Mouse (Mus musculus) megakaryocyte, adult 5-6 weeks (primary cell): ENCODE results near the gene Pym1. TPM values are rescaled to one million over a fixed set of nuclear protein-coding genes. Genes with fewer than 3 reads are reported as not detected.
"Not testable (repeated sequence)": the region's sequence is repeated elsewhere in the genome, so short reads cannot be mapped to it uniquely, and the experiment has no call there.

Experiments
- ATAC-seq: 2 replicates; pipeline ENCODE4 v1.8.0; 2016; ENCODE audit warnings: mild to moderate bottlenecking, inconsistent platforms; ENCODE audit not compliant: poor library complexity, severe bottlenecking
- total RNA-seq, 2 experiments: library from RNA; stranded (forward) in 1 of 2; stranded (reverse) in 1 of 2; fragments of 153-499, 151-499 nt in 1 of 2; fragments of 221-1000, 200-1000 nt in 1 of 2; gene quantifications; 2 replicates each; pipeline versions ENCODE4 v1.2.3 to v1.2.4; 2015 to 2017

Pym1 gene
- total RNA-seq (2015), result 22.0 and 25.0 TPM in 2 replicates
- total RNA-seq (2017), result 37.1 and 43.4 TPM in 2 replicates

- ATAC-seq, result peak; percentile 63
These were observed at the start of gene Pym1 for GRCm38 (mm10) chr10:128747646-128748251. Gene Pym1 (plus strand): TSS chr10:128747889.

GRCm38 (mm10) chr10:128699006-128699405 is 48.7 kb upstream of the Pym1 start:
- ATAC-seq, result no peak

GRCm38 (mm10) chr10:128699611-128700010 is 48.1 kb upstream of the Pym1 start:
- no peak for ATAC-seq

- ATAC-seq, result no peak
These were observed 47.0 kb upstream of the Pym1 start for GRCm38 (mm10) chr10:128700712-128701111.

- ATAC-seq, result peak; percentile 51
These were observed 45.2 kb upstream of the Pym1 start for GRCm38 (mm10) chr10:128702328-128703007.

- ATAC-seq, result peak; percentile 13
These were observed 43.8 kb upstream of the Pym1 start, which contains the start of gene Pmel for GRCm38 (mm10) chr10:128703895-128704294. Gene Pmel (plus strand): TSS chr10:128704195.

GRCm38 (mm10) chr10:128704491-128705316 is 43.0 kb upstream of the Pym1 start, which contains the start of gene Cdk2:
Gene Cdk2 (minus strand): TSS chr10:128705031.
- ATAC-seq, result peak; percentile 93

GRCm38 (mm10) chr10:128705317-128705693 is 42.4 kb upstream of the Pym1 start:
- ATAC-seq, result no peak

- ATAC-seq, result not testable (repeated sequence)
These were observed 36.4 kb upstream of the Pym1 start for GRCm38 (mm10) chr10:128711318-128711717.

- ATAC-seq, result peak; percentile 95
These were observed 31.8 kb upstream of the Pym1 start for GRCm38 (mm10) chr10:128715559-128716537.

GRCm38 (mm10) chr10:128725466-128725865 is 22.2 kb upstream of the Pym1 start:
- not testable (repeated sequence) for ATAC-seq

GRCm38 (mm10) chr10:128728059-128728458 is 19.6 kb upstream of the Pym1 start:
- ATAC-seq, result peak; percentile 90

GRCm38 (mm10) chr10:128731002-128731433 is 16.7 kb upstream of the Pym1 start:
- ATAC-seq, result peak; percentile 89

GRCm38 (mm10) chr10:128731992-128732391 is 15.7 kb upstream of the Pym1 start:
- no peak for ATAC-seq

GRCm38 (mm10) chr10:128737435-128737834 is 10.3 kb upstream of the Pym1 start:
- no peak for ATAC-seq

GRCm38 (mm10) chr10:128740296-128740695 is 7.4 kb upstream of the Pym1 start:
- no peak for ATAC-seq

GRCm38 (mm10) chr10:128742616-128743015 is 5.1 kb upstream of the Pym1 start:
- no peak for ATAC-seq

GRCm38 (mm10) chr10:128743235-128743634 is 4.5 kb upstream of the Pym1 start:
- ATAC-seq, result peak; percentile 39

GRCm38 (mm10) chr10:128743791-128744191 is 3.9 kb upstream of the Pym1 start:
- peak; percentile 23 for ATAC-seq

GRCm38 (mm10) chr10:128744211-128744610 is 3.5 kb upstream of the Pym1 start:
- ATAC-seq, result no peak
